Mouse (Mus musculus) midbrain, embryonic 14.5 days (tissue): ENCODE measurements at regions not wholly inside any gene's neighbourhood (a gene's known extent, or its start where the extent isn't known, plus 50 kb on each side); places are given as distances from the start of the nearest gene placed in this dataset.

Experiments
- ATAC-seq: fragments of 200-750 bp; cut with Nextera tagmentation; 2 replicates; pipeline ENCODE4 v1.8.0; 2017; ENCODE audit warnings: moderate number of reproducible peaks, moderate library complexity; ENCODE audit not compliant: low FRiP score, low TSS enrichment
- DNase-seq: peaks from one replicate; pipeline ENCODE4 v3.0.0-alpha.2; 2015
- H3K27ac ChIP-seq: fragments of 300-500 bp; sonication (generic); replicated peaks from 2 replicates; pipeline ENCODE4 v1.5.1; 2014; ENCODE audit warnings: mild to moderate bottlenecking, low read depth, low read length, moderate library complexity
- H3K27me3 ChIP-seq: fragments of 300-500 bp; sonication (generic); 2 replicates; pipeline ENCODE4 v1.6.1; 2014; ENCODE audit warnings: low read length, control low read depth, mixed read lengths; ENCODE audit not compliant: control insufficient read depth, insufficient read depth
- H3K36me3 ChIP-seq: fragments of 300-500 bp; sonication (generic); 2 replicates; pipeline ENCODE4 v1.6.1; 2014; ENCODE audit warnings: low read length, control low read depth; ENCODE audit not compliant: control insufficient read depth, insufficient read depth
- H3K4me1 ChIP-seq: fragments of 300-500 bp; sonication (generic); 2 replicates; pipeline ENCODE4 v1.6.1; 2014; ENCODE audit warnings: mild to moderate bottlenecking, antibody characterized with exemption, low read length, control low read depth; ENCODE audit not compliant: control insufficient read depth, insufficient read depth
- H3K4me2 ChIP-seq: fragments of 300-500 bp; sonication (generic); 2 replicates; pipeline ENCODE4 v1.6.1; 2014; ENCODE audit warnings: mild to moderate bottlenecking, low read length, moderate library complexity
- H3K4me3 ChIP-seq: fragments of 300-500 bp; sonication (generic); replicated peaks from 2 replicates; pipeline ENCODE4 v1.5.1; 2014; ENCODE audit warnings: low read depth, low read length
- H3K9ac ChIP-seq: fragments of 300-500 bp; sonication (generic); replicated peaks from 2 replicates; pipeline ENCODE4 v1.6.1; 2014; ENCODE audit warnings: mild to moderate bottlenecking, low read length, moderate library complexity
- H3K9me3 ChIP-seq: fragments of 300-500 bp; sonication (generic); 2 replicates; pipeline ENCODE4 v1.6.1; 2016; ENCODE audit warnings: low read length, control low read depth, mixed read lengths; ENCODE audit not compliant: control insufficient read depth
- WGBS: fragments of 180-500 bp; shearing (Covaris S2); extraction: QIAGEN DNeasy Blood & Tissue Kit; methylation state at CpG from one replicate; pipeline ENCODE4 v1.1.7; 2014; 5-methylcytosine and 5-hydroxymethylcytosine counted together

DNA sequence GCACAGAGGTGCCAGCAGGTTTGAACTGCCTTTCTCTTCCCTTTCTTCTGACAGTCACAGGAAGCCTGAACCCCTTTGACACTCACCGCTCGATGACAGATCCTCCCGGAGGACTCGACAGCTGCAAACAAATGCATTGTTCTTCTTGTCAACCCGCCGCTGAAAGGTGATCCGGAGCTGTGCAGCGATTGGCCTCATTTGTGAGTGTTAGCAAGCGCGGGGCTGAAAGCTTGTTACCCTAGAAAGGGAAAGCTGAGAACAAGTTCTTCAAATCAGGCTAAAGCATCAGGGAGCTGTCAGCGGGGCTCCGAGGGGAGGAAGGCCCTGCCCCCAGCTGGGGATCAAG is 154.1 kb downstream of the Gm45692 start:
- Histone ChIP-seq H3K27ac (no peak overlapping the region), H3K9me3 (no peaks in the 10 kb centered on the region), H3K4me1 (no peaks in the 10 kb centered on the region; the same call in 1 of the 2 replicates), H3K9ac (no peak overlapping the region), H3K4me2 (peak overlapping the region; percentile 25; the same call in 1 of the 2 replicates), H3K27me3 (no peaks in the 10 kb centered on the region), H3K4me3 (no peak overlapping the region), H3K36me3 (no peaks in the 10 kb centered on the region)
- ATAC-seq, result peak; percentile 57; the same call in 1 of the 2 replicates
- under 1% methylated on average over 12 of the region's 12 CpGs for WGBS
- DNase-seq, result peak; percentile 73

GRCm38 (mm10) chr8:26273792-26274191 is 154.5 kb downstream of the Gm45692 start:
- H3K9ac ChIP-seq, result no peak overlapping the region
- H3K4me1 ChIP-seq, result no peaks in the 10 kb centered on the region; the same call in 1 of the 2 replicates
- no peak for ATAC-seq
- no peaks in the 10 kb centered on the region for H3K9me3 ChIP-seq
- H3K27me3 ChIP-seq, result no peaks in the 10 kb centered on the region
- no peak overlapping the region for H3K27ac ChIP-seq
- H3K36me3 ChIP-seq, result no peaks in the 10 kb centered on the region
- no peak for DNase-seq
- H3K4me2 ChIP-seq, result 0 out of 2 replicates have a peak overlapping the region, but pooled peaks have one; percentile 25
- H3K4me3 ChIP-seq, result no peak overlapping the region
- WGBS, result 53% methylated on average over 5 of the region's 5 CpGs

DNA sequence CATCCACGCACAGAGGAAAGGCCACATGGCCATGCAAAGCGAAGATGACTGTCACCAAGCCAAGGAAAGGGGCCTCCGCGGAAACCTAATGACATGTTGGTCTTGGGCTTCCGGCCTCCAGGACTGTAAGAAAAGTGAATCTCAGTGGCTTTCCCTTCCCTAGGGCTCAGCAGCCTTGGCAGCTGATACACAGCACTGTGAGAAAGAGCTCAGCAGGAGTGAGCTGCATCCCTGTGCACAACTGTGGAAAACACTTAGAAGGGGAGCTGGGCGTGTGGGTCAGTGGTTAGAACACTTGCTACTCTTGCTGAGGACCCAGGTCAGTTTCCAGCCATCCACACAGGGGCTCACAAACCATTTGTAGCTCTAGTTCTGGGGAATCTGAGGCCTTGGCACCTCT is 155.1 kb downstream of the Gm45692 start:
- H3K9me3 ChIP-seq, result no peaks in the 10 kb centered on the region
- no peak overlapping the region for H3K4me2 ChIP-seq
- no peak overlapping the region for H3K4me3 ChIP-seq
- DNase-seq (no peak), ATAC-seq (no peak)
- H3K27ac ChIP-seq, result no peak overlapping the region
- no peaks in the 10 kb centered on the region for H3K36me3 ChIP-seq
- WGBS, result 93% methylated on average over 6 of the region's 6 CpGs
- H3K27me3 ChIP-seq, result no peaks in the 10 kb centered on the region
- no peak overlapping the region for H3K9ac ChIP-seq
- H3K4me1 ChIP-seq, result no peaks in the 10 kb centered on the region; the same call in 1 of the 2 replicates

GRCm38 (mm10) chr8:26282156-26282935 is 163.0 kb downstream of the Gm45692 start:
- Histone ChIP-seq H3K27ac (no peak overlapping the region), H3K4me1 (no peaks in the 10 kb centered on the region), H3K4me3 (no peak overlapping the region), H3K9ac (no peak overlapping the region), H3K4me2 (no peak overlapping the region), H3K9me3 (no peaks in the 10 kb centered on the region), H3K27me3 (no peaks in the 10 kb centered on the region), H3K36me3 (no peaks in the 10 kb centered on the region)
- DNase-seq, result no peak
- WGBS, result 70% methylated on average over 11 of the region's 11 CpGs
- ATAC-seq, result no peak

- no peaks in the 10 kb centered on the region for H3K36me3 ChIP-seq
- no peak overlapping the region for H3K4me3 ChIP-seq
- 86% methylated on average over 2 of the region's 2 CpGs for WGBS
- ATAC-seq (no peak), DNase-seq (no peak)
- no peaks in the 10 kb centered on the region for H3K27me3 ChIP-seq
- no peak overlapping the region for H3K27ac ChIP-seq
- H3K9me3 ChIP-seq, result no peaks in the 10 kb centered on the region
- H3K9ac ChIP-seq, result no peak overlapping the region
- H3K4me1 ChIP-seq, result no peaks in the 10 kb centered on the region
- no peak overlapping the region for H3K4me2 ChIP-seq
Observed at GRCm38 (mm10) chr8:26283957-26284356, 164.6 kb downstream of the Gm45692 start.

DNA sequence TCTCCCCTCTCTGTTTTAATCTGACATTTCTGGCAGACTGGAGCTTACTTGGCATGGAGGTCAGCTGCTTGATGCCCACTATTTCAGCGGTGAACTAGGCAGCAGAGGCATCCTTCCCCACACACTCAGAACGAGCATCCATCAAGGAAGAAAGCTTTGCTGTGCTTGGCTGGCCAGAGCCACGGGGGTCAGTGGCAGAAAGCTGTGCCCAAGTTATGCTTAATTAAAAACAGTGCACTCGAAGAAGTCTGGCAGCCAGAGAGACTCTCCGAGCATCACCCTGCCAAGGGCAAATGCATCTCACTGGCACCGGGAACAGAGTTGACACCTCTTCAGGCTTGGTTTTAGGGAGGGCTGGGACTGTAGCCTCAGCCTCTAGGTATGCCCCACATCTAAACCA is 168.3 kb downstream of the Gm45692 start:
- Histone ChIP-seq H3K9me3 (no peaks in the 10 kb centered on the region), H3K27ac (no peak overlapping the region), H3K4me1 (no peaks in the 10 kb centered on the region), H3K36me3 (no peaks in the 10 kb centered on the region), H3K27me3 (no peaks in the 10 kb centered on the region), H3K4me2 (no peak overlapping the region), H3K9ac (no peak overlapping the region), H3K4me3 (no peak overlapping the region)
- no peak for ATAC-seq
- DNase-seq, result no peak
- 49% methylated on average over 6 of the region's 6 CpGs for WGBS

DNA sequence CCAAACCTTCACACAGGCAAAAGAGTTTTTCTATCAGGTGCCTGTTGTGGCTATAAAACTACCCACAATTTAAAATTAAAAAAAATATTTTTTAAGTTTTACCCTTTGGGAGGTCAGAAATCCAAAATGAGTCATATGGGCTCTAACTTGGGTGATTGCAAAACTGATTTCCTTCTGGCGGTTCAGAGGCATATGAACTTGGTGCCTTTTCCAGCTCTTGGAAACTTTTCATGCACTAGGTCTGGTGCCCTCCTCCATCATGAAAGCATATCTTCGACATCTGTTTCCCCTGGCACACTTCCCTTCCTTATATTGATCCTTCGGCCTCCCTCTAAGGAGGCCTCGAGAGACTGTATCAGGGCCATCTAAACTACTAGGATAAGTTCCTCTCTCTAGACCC is 168.8 kb downstream of the Gm45692 start:
- 93% methylated on average over 4 of the region's 4 CpGs for WGBS
- H3K9me3 ChIP-seq, result no peaks in the 10 kb centered on the region
- no peak overlapping the region for H3K27ac ChIP-seq
- no peak overlapping the region for H3K4me3 ChIP-seq
- H3K27me3 ChIP-seq, result no peaks in the 10 kb centered on the region
- H3K36me3 ChIP-seq, result no peaks in the 10 kb centered on the region
- no peaks in the 10 kb centered on the region for H3K4me1 ChIP-seq
- no peak overlapping the region for H3K9ac ChIP-seq
- no peak for ATAC-seq
- no peak overlapping the region for H3K4me2 ChIP-seq
- no peak for DNase-seq

DNA sequence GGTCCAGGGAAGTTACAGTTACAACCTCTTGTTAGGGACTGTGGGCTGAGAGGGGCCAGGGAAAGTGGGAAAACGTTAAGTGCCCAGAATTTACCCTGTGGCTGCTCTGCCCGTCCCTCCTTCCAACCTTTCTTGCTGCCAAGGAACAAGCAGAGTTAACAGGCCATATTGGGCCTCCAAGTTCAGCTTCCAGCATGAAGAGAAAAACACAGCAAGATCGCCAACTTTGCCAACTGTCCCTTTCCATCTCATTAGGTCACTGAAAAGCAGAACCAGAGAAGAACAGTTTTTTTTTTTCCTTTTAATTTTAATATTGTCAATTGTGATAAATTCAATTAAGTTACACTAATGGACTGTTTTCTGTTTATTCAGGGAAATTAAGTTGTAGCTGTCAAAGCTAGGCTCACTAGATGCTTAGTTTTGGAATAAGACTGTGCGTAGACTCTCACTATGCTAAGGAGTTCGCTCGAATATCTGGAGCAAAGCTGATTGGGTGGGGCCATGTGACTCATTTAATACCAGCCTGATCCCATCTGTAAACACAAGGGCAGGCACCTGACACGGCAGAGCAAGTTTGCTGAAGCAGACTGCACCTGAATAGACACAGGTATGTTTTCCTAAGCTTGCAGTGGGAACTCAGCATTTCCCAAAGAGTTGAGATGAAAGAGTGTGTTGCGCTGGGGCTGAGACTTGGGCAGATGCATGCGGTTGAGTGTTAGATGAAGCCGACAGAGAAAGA is 178.9 kb downstream of the Gm45692 start:
- H3K9me3 ChIP-seq, result no peaks in the 10 kb centered on the region
- H3K27ac ChIP-seq, result no peak overlapping the region
- DNase-seq (no peak), ATAC-seq (no peak)
- 93% methylated on average over 10 of the region's 10 CpGs for WGBS
- no peak overlapping the region for H3K4me3 ChIP-seq
- no peak overlapping the region for H3K9ac ChIP-seq
- H3K4me1 ChIP-seq, result no peaks in the 10 kb centered on the region
- H3K4me2 ChIP-seq, result no peak overlapping the region
- no peaks in the 10 kb centered on the region for H3K27me3 ChIP-seq
- H3K36me3 ChIP-seq, result no peaks in the 10 kb centered on the region

GRCm38 (mm10) chr8:26300246-26300645 is 180.9 kb downstream of the Gm45692 start:
- Histone ChIP-seq H3K27me3 (no peaks in the 10 kb centered on the region), H3K4me2 (no peak overlapping the region), H3K9ac (no peak overlapping the region), H3K4me3 (no peak overlapping the region), H3K4me1 (0 out of 2 replicates have a peak, but pooled peaks cover 3% of the 10 kb centered on the region), H3K36me3 (no peaks in the 10 kb centered on the region), H3K9me3 (no peaks in the 10 kb centered on the region), H3K27ac (no peak overlapping the region)
- WGBS, result 68% methylated on average over 6 of the region's 6 CpGs
- ATAC-seq (no peak), DNase-seq (peak; percentile 21)
